Mouse (Mus musculus): ENCODE results near the gene Zfp28. TPM values are rescaled to one million over a fixed set of nuclear protein-coding genes. Genes with fewer than 3 reads are reported as not detected.

Zfp28 gene
- 1 to 10 TPM; 5.5 to 7.0 TPM for total RNA-seq (2023)

GRCm38 (mm10) chr7:6383044-6383455, at the start of gene Zfp28:
Zfp28 (plus strand) TSS chr7:6383295.

DNA sequence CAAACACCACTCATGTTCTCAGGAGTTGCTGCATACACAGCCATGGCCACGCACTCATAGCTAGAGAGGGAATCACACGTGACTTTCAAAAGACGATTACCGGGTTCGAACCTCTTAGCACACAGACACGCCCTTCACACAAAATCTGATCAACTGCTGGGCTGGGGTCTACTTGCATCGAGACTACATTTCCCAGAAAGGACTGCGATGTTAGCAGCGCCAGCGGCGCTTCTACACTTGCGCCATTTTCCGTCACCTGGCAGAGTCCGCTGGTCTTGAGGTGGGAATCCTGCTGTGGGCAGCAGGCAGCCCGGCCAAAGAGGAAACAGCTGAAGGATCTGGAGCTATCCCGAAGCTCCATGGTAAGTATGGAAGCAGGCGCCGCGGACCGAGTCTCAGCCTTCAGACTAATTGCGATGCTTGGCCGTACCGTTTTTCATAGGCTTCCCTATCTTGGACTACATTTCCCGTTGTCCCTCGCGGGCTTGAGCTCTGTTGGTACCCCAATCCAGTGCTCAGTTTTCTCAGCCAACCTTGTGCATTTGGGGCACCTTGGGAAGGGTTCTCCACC, 39.5 kb upstream of the Zfp28 start, which contains the start of gene Gm3854:
TSS of gene Gm3854 (plus strand) at position 259 of the 571 bp plus-strand sequence.

DNA sequence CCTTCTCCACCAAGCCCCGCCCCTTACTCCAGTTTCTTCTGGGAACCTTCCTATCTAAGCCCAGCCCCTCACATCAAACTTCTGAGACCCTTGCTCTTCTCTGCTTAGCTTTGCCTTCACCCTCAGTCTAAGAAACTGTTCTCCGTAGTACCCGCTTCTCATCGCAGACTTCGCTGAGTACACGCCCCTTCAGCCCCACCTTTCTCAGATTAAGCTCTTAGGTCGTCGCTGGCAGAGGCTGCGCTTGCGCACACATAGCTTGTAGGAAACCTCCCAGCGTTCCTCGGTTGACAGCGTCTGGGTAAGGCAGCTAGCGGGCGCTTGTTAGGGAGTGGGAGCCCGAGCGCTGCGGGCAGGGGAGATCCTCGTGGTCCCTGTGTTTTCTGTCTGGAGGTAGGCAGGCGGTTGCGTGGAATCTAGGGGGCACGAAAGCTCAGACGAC, 20.0 kb upstream of the Zfp28 start, which contains the start of gene Zfp78:
TSS of gene Zfp78 (plus strand) at position 234 of the 442 bp plus-strand sequence.

GRCm38 (mm10) chr7:6397996-6398975, 15.2 kb downstream of the Zfp28 start, which contains the start of gene Smim17:
Smim17 (plus strand) TSS chr7:6398715.

GRCm38 (mm10) chr7:6410043-6410442, 26.9 kb downstream of the Zfp28 start, which contains the start of gene Gm20715:
Gm20715 (plus strand) TSS chr7:6410277.

GRCm38 (mm10) chr7:6438388-6438787, 55.3 kb downstream of the Zfp28 start, which contains the start of gene Olfr1344:
Olfr1344 (plus strand) TSS chr7:6438688.

Other genes starting within 250 kb of the Zfp28 start
- gene Zfp787, start 227.3 kb upstream of the Zfp28 start, total RNA-seq (2023) = 10 to 100 TPM; 26.3 to 35.3 TPM
- gene Zfp444, start 211.1 kb upstream of the Zfp28 start, total RNA-seq (2023) = 10 to 100 TPM; 29.4 to 32.8 TPM
- not detected for gene Galp, start 186.2 kb upstream of the Zfp28 start, total RNA-seq (2023)
- gene Zscan5b, start 161.0 kb upstream of the Zfp28 start, total RNA-seq (2023) = not detected
- not detected for gene Epp13, start 130.6 kb upstream of the Zfp28 start, total RNA-seq (2023)
- gene Zfp667, start 96.7 kb upstream of the Zfp28 start, total RNA-seq (2023) = 1 to 10 TPM; 6.7 TPM
- gene Zfp583, start 52.0 kb upstream of the Zfp28 start, total RNA-seq (2023) = 1 to 10 TPM; 2.0 to 2.7 TPM
- gene Gm3854, start 39.5 kb upstream of the Zfp28 start, total RNA-seq (2023) = under 1 TPM; 0.50 to 0.55 TPM
- gene Zfp78, start 20.0 kb upstream of the Zfp28 start, total RNA-seq (2023) = 1 to 10 TPM; 2.2 to 3.1 TPM
- gene Smim17, start 15.4 kb downstream of the Zfp28 start, total RNA-seq (2023) = not detected
- gene Gm20715, start 27.0 kb downstream of the Zfp28 start, total RNA-seq (2023) = under 1 TPM; 0.15 to 0.18 TPM
- not detected for gene Olfr1344, start 55.4 kb downstream of the Zfp28 start, total RNA-seq (2023)
- gene Olfr1336, start 72.9 kb downstream of the Zfp28 start, total RNA-seq (2023) = not detected
- not detected for gene Olfr1346, start 83.8 kb downstream of the Zfp28 start, total RNA-seq (2023)
- not detected for gene Olfr5, start 103.6 kb downstream of the Zfp28 start, total RNA-seq (2023)
- gene Olfr1347, start 116.5 kb downstream of the Zfp28 start, total RNA-seq (2023) = not detected
- gene Olfr1348, start 125.5 kb downstream of the Zfp28 start, total RNA-seq (2023) = not detected
- not detected for gene Olfr1349, start 139.7 kb downstream of the Zfp28 start, total RNA-seq (2023)
- not detected for gene Olfr1350, start 181.5 kb downstream of the Zfp28 start, total RNA-seq (2023)

Measured in T-cell, adult 66 days (primary cell).